Mouse (Mus musculus) forebrain, embryonic 15.5 days (tissue): ENCODE measurements around the gene Ambra1. TPM values are rescaled to one million over a fixed set of nuclear protein-coding genes. Genes with fewer than 3 reads are reported as not detected.

ENCODE experiments used
- ATAC-seq: fragments of 200-750 bp; cut with Nextera tagmentation; replicated peaks from 2 replicates; pipeline ENCODE4 v1.8.0; 2017; ENCODE audit warnings: mild to moderate bottlenecking, moderate TSS enrichment, moderate library complexity
- H3K27ac ChIP-seq: fragments of 300-500 bp; sonication (generic); replicated peaks from 2 replicates; pipeline ENCODE4 v1.5.1; 2015; ENCODE audit warnings: mild to moderate bottlenecking, inconsistent platforms
- H3K27me3 ChIP-seq: fragments of 300-500 bp; sonication (generic); 2 replicates; pipeline ENCODE4 v1.6.1; 2015; ENCODE audit warnings: inconsistent platforms
- H3K36me3 ChIP-seq: fragments of 300-500 bp; sonication (generic); 2 replicates; pipeline ENCODE4 v1.6.1; 2015; ENCODE audit warnings: mild to moderate bottlenecking, inconsistent platforms
- H3K4me1 ChIP-seq: fragments of 300-500 bp; sonication (generic); 2 replicates; pipeline ENCODE4 v1.6.1; 2015; ENCODE audit warnings: inconsistent platforms
- H3K4me2 ChIP-seq: fragments of 300-500 bp; sonication (generic); replicated peaks from 2 replicates; pipeline ENCODE4 v1.6.1; 2015; ENCODE audit warnings: mild to moderate bottlenecking, inconsistent platforms
- H3K4me3 ChIP-seq: fragments of 300-500 bp; sonication (generic); 2 replicates; pipeline ENCODE4 v1.5.1; 2015; ENCODE audit warnings: mild to moderate bottlenecking, inconsistent platforms
- H3K9ac ChIP-seq: fragments of 300-500 bp; sonication (generic); replicated peaks from 2 replicates; pipeline ENCODE4 v1.6.1; 2015; ENCODE audit warnings: mild to moderate bottlenecking, inconsistent platforms
- H3K9me3 ChIP-seq: fragments of 300-500 bp; sonication (generic); 2 replicates; pipeline ENCODE4 v1.6.1; 2016; ENCODE audit warnings: inconsistent platforms
- WGBS: fragments of 180-500 bp; shearing (Covaris S2); methylation state at CpG from one replicate; pipeline ENCODE4 v1.1.7; 2015; ENCODE audit warnings: mixed read lengths; 5-methylcytosine and 5-hydroxymethylcytosine counted together
- polyA plus RNA-seq: library from polyadenylated mRNA; unstranded; fragments of >200 nt; fragmentation: Nextera tagmentation; extraction: Ambion mirVana; gene quantifications from 2 replicates; pipeline ENCODE4 v1.2.1, GENCODE M21; 2015

Ambra1 gene
- polyA plus RNA-seq, 1 experiment from 2014 or later = 20.0 TPM

GRCm38 (mm10) chr2:91924726-91925125, 194.8 kb downstream of the Ambra1 start:
- Histone ChIP-seq H3K4me2 (no peak overlapping the region), H3K4me3 (no peak overlapping the region), H3K36me3 (no peaks in the 10 kb centered on the region), H3K9me3 (no peaks in the 10 kb centered on the region), H3K27me3 (peaks cover 38% of the 10 kb centered on the region), H3K9ac (no peak overlapping the region), H3K27ac (no peak overlapping the region), H3K4me1 (peaks cover 40% of the 10 kb centered on the region)
- WGBS = 66% methylated on average over 1 of the region's 1 CpGs
- no peak for ATAC-seq

DNA sequence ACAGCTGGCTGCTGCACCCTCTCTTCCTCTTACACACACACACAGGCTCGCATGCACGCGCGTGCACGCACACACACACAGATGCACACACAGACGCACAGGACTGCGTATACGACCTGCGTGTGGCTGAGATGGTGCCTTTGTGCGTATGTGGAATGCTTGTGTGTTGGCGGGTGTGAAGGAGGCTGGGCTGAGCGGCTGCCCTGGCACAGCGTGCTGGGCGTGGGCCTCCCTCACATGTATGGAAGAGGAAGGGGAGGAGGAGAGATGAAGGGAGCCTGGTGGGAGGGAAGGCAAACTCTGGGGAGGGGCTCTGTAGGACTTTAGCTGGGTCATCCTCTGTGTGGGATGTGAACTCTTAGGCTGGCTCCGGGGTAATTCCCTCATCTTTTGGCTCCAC, 195.5 kb downstream of the Ambra1 start:
- no peak for ATAC-seq
- H3K4me2 ChIP-seq = no peak overlapping the region
- no peak overlapping the region for H3K4me3 ChIP-seq
- H3K4me1 ChIP-seq = peaks cover 47% of the 10 kb centered on the region
- 77% methylated on average over 15 of the region's 15 CpGs for WGBS
- H3K9me3 ChIP-seq = no peaks in the 10 kb centered on the region
- no peak overlapping the region for H3K27ac ChIP-seq
- no peak overlapping the region for H3K9ac ChIP-seq
- H3K36me3 ChIP-seq = no peaks in the 10 kb centered on the region
- peaks cover 38% of the 10 kb centered on the region for H3K27me3 ChIP-seq

DNA sequence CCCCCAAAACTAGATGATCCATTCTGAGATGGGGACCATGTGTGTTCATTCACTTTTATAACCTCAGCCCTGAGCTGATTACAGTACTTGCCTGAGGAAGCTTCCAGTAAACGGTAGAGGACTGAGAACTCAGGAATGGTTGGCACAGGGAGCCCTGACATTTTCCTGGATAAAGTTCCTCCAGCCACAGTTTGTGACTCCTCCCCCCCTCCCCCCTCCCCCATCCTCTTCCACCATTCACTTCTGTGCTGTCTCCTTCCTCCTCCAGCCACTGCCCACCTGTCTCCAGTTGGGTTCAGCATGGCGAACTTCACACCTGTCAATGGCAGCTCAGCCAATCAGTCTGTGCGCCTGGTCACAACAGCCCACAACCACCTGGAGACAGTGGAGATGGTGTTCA, 197.0 kb downstream of the Ambra1 start, which contains the start of gene Chrm4:
Gene Chrm4 (plus strand): TSS at position 301 of the 400 bp plus-strand sequence.
- WGBS = 95% methylated on average over 3 of the region's 3 CpGs
- no peak for ATAC-seq
- H3K27me3 ChIP-seq = peaks cover 28% of the 10 kb centered on the region
- H3K36me3 ChIP-seq = no peaks in the 10 kb centered on the region
- H3K27ac ChIP-seq = no peak within 1 kb of the TSS
- no peak within 1 kb of the TSS for H3K9ac ChIP-seq
- H3K4me2 ChIP-seq = no peak within 1 kb of the TSS
- H3K9me3 ChIP-seq = no peaks in the 10 kb centered on the region
- H3K4me3 ChIP-seq = no peak within 1 kb of the TSS
- H3K4me1 ChIP-seq = peaks cover 49% of the 10 kb centered on the region

GRCm38 (mm10) chr2:91927826-91928533, 198.0 kb downstream of the Ambra1 start:
- 46% methylated on average over 34 of the region's 34 CpGs for WGBS
- Histone ChIP-seq H3K27ac (no peak overlapping the region), H3K4me2 (no peak overlapping the region)

DNA sequence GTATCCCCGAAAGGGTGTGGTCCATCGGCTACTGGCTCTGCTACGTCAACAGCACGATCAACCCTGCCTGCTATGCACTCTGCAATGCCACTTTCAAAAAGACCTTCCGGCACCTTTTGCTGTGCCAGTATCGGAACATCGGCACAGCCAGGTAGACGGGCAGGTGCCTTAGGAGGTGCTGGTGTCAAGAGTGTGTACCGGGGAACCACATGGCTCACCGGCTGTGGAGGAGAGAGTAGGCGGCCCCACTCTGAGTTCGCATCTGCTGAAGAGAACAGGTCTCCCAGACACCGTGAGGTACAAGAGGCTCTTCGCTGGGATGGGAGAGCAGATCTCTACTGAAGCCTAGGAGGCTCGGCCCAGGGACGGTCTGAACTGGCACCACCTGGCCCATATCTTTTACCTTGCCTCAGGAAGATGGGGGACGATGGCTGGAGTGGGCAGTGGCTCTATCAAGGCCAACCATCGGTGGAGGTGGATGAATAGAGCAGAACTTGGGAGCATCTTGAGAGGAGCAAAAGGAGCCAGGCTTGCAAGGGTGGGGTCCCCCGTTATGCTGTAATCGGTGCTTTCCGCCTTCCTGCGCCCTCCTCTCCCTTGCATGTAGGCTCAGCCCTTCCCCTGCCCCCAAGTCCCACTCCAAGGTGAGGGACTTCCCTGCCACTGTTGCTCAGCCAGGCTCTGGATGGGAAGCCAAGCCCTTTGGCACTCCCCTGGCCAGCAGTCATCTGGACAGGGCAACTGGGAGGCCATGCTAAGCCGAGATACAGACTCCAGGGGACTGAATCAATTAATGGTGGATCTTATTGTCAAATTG, 198.8 kb downstream of the Ambra1 start:
- Histone ChIP-seq H3K27me3 (peaks cover 10% of the 10 kb centered on the region), H3K9me3 (no peaks in the 10 kb centered on the region), H3K9ac (no peak overlapping the region), H3K36me3 (no peaks in the 10 kb centered on the region), H3K4me3 (no peak overlapping the region), H3K27ac (no peak overlapping the region), H3K4me2 (no peak overlapping the region), H3K4me1 (peaks cover 40% of the 10 kb centered on the region)
- WGBS = 79% methylated on average over 23 of the region's 23 CpGs
- ATAC-seq = no peak

More at GRCm38 (mm10) chr2:91927826-91928533, 198.0 kb downstream of the Ambra1 start:
- H3K9me3 ChIP-seq = no peaks in the 10 kb centered on the region
- peaks cover 18% of the 10 kb centered on the region for H3K27me3 ChIP-seq
- no peak overlapping the region for H3K9ac ChIP-seq
- peaks cover 48% of the 10 kb centered on the region for H3K4me1 ChIP-seq
- H3K36me3 ChIP-seq = no peaks in the 10 kb centered on the region
- no peak for ATAC-seq
- H3K4me3 ChIP-seq = no peak overlapping the region

- H3K27ac ChIP-seq = no peak overlapping the region
- H3K9me3 ChIP-seq = no peaks in the 10 kb centered on the region
- H3K4me3 ChIP-seq = peak overlapping the region; percentile 75; the same call in 1 of the 2 replicates
- H3K4me1 ChIP-seq = peaks cover 37% of the 10 kb centered on the region
- no peak for ATAC-seq
- no peaks in the 10 kb centered on the region; the same call in 1 of the 2 replicates for H3K36me3 ChIP-seq
- 46% methylated on average over 3 of the region's 3 CpGs for WGBS
- peak overlapping the region; percentile 88 for H3K4me2 ChIP-seq
- peaks cover 4% of the 10 kb centered on the region for H3K27me3 ChIP-seq
- H3K9ac ChIP-seq = peak overlapping the region; percentile 41; the same call in 1 of the 2 replicates
These were observed 199.5 kb downstream of the Ambra1 start for GRCm38 (mm10) chr2:91929455-91929854.

- Histone ChIP-seq H3K4me1 (peaks cover 37% of the 10 kb centered on the region), H3K9ac (peak overlapping the region; percentile 83), H3K4me2 (peak overlapping the region; percentile 88), H3K36me3 (no peaks in the 10 kb centered on the region; the same call in 1 of the 2 replicates), H3K27me3 (peaks cover under 1% of the 10 kb centered on the region), H3K9me3 (no peaks in the 10 kb centered on the region), H3K4me3 (peak overlapping the region; percentile 75), H3K27ac (no peak overlapping the region)
- 5% methylated on average over 12 of the region's 12 CpGs for WGBS
- ATAC-seq = 0 out of 2 replicates have a peak, but pooled peaks have one; percentile 4
These were observed 200.0 kb downstream of the Ambra1 start for GRCm38 (mm10) chr2:91929936-91930335.

GRCm38 (mm10) chr2:91930761-91931291, 200.9 kb downstream of the Ambra1 start:
- Histone ChIP-seq H3K4me3 (peak overlapping the region; percentile 75), H3K9me3 (no peaks in the 10 kb centered on the region), H3K27ac (peak overlapping the region; percentile 87), H3K4me2 (peak overlapping the region; percentile 88), H3K4me1 (peaks cover 37% of the 10 kb centered on the region), H3K36me3 (no peaks in the 10 kb centered on the region; the same call in 1 of the 2 replicates), H3K27me3 (no peaks in the 10 kb centered on the region), H3K9ac (peak overlapping the region; percentile 83)
- ATAC-seq = no peak
- 2% methylated on average over 23 of the region's 23 CpGs for WGBS

- Histone ChIP-seq H3K4me3 (peak overlapping the region; percentile 75), H3K9me3 (no peaks in the 10 kb centered on the region), H3K4me2 (peak overlapping the region; percentile 88), H3K27ac (peak overlapping the region; percentile 87), H3K36me3 (peaks cover 5% of the 10 kb centered on the region), H3K9ac (peak overlapping the region; percentile 83), H3K27me3 (no peaks in the 10 kb centered on the region), H3K4me1 (peaks cover 37% of the 10 kb centered on the region)
- under 1% methylated on average over 48 of the region's 50 CpGs for WGBS
- ATAC-seq = peak; percentile 68
These were observed 201.6 kb downstream of the Ambra1 start for GRCm38 (mm10) chr2:91931328-91932159.

DNA sequence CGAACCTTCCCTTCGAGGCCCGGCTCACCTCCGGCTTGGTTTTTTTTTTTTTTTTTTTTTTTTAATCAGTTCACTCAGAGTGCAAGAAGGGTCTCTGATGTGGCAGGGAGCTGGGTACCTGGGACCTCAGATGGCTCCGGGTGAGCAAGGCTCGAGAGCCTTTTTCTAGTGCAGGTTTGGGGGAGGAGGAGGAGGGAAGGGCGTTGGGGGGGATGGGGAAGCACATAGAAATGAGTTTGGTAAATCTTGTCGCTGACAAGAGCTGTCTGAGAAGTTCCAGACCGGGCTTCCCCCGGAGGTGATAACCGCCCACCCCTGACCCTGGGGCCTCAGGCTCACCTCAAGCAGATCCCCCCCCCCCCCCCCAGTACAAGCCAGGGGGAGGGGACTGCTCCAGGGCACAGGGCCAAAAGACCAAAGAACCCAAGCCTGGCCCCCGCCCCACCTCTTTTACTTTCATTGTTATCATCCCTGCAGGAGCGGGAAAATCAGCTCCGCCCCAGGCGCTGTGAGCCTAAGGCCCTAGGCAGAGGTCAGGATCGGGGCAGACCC, 202.3 kb downstream of the Ambra1 start, which contains the start of gene Mdk:
Gene Mdk (minus strand): TSS at position 138 of the 552 bp plus-strand sequence.
- Histone ChIP-seq H3K9ac (peak within 1 kb of the TSS; percentile 83), H3K27me3 (no peaks in the 10 kb centered on the region), H3K9me3 (no peaks in the 10 kb centered on the region), H3K4me3 (peak within 1 kb of the TSS; percentile 75), H3K36me3 (peaks cover 11% of the 10 kb centered on the region), H3K27ac (peak within 1 kb of the TSS; percentile 87), H3K4me2 (peak within 1 kb of the TSS; percentile 88), H3K4me1 (peaks cover 37% of the 10 kb centered on the region)
- no peak; the same call in 1 of the 2 replicates for ATAC-seq
- 4% methylated on average over 16 of the region's 16 CpGs for WGBS
